Mouse (Mus musculus): ENCODE results near the gene Sema3b.

DNA sequence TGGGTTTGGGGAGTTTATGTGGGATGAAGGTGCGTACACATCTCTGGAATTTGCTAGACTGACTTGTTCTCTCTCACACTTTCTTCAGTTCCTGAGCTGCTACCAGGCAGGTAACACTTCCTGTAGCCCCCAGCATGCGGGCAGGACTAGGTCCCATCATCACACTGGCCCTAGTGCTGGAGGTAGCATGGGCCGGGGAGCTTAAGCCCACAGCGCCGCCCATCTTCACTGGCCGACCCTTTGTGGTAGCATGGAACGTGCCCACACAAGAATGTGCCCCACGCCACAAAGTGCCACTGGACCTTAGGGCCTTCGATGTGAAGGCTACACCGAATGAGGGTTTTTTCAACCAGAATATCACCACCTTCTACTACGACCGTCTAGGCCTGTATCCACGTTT, 39.0 kb downstream of the Sema3b start:
- TF ChIP-seq CTCF (IDR thresholded peaks at IDR 0.05; ENCODE audit: borderline replicate concordance, insufficient read depth, low read depth, low read length) = no peak
- no peak for TF ChIP-seq POLR2A (IDR thresholded peaks at IDR 0.05; ENCODE audit: borderline replicate concordance, insufficient read depth, low read length)
